In the genomic region with DNA sequence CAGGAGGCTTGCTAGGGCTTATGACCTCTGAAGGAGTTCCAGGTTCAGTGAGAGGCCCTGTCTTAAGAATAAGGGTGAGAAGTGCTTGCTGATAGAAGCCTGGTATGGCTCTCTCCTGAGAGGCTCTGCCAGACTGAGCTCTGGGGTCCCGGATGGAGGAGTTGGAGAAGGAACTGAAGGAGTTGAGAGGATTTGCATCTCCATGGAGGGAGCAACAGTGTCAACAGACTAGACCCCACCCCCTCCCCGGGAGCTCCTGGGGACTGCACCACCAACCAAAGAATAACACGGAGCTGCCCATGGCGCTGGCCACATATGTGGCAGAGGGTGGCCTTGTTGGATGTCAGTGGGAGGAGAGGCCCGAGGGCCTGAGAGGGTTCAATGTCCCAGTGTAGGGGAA, we compare ENCODE assay signal across 18 mouse cellular contexts.
"Had no signal": no experiment of that assay in that cellular context is flagged by ENCODE, and none has a peak within 500 bp of the region (broad histone marks: within the 10 kb centered on the region; RNA-seq: fewer than 3 reads in every experiment).

No protein-coding gene starts in this region.

- H3K27ac ChIP-seq: liver, embryonic 15.5 days; macrophage; midbrain, embryonic 13.5 days; midbrain, embryonic 15.5 days; neural tube, embryonic 12.5 days; stomach, embryonic 15.5 days; stomach, postnatal 0 days had no signal

- DNase-seq: liver, postnatal 0 days; lung, adult 2 months; lung, postnatal 14 days; lung, postnatal 36 days; right cerebral cortex, postnatal 14 days; thymus, adult 2 months; thymus, postnatal 25 days; thymus, postnatal 4 days had no signal

- ATAC-seq: liver, postnatal 0 days; lung, postnatal 0 days; midbrain, embryonic 13.5 days; midbrain, embryonic 15.5 days had no signal

- H3K27me3 ChIP-seq: liver, embryonic 15.5 days; lung, embryonic 15.5 days; megakaryocyte, embryonic 14.5 days; midbrain, embryonic 13.5 days; midbrain, embryonic 15.5 days; neural tube, embryonic 12.5 days; stomach, embryonic 15.5 days had no signal

- H3K4me2 ChIP-seq: liver, embryonic 15.5 days; lung, embryonic 15.5 days; midbrain, embryonic 13.5 days; midbrain, embryonic 15.5 days; neural tube, embryonic 12.5 days; stomach, embryonic 15.5 days had no signal

- H3K36me3 ChIP-seq: lung, embryonic 15.5 days; midbrain, embryonic 15.5 days; neural tube, embryonic 12.5 days; stomach, embryonic 15.5 days had no signal

- H3K9ac ChIP-seq: liver, embryonic 15.5 days; liver, postnatal 0 days; lung, embryonic 15.5 days; midbrain, embryonic 13.5 days; midbrain, embryonic 15.5 days; neural tube, embryonic 12.5 days; stomach, embryonic 15.5 days had no signal

- H3K4me1 ChIP-seq: midbrain, embryonic 13.5 days; midbrain, embryonic 15.5 days; neural tube, embryonic 12.5 days had no signal

- H3K9me3 ChIP-seq: liver, embryonic 15.5 days; lung, embryonic 15.5 days; megakaryocyte, embryonic 14.5 days; midbrain, embryonic 13.5 days; midbrain, embryonic 15.5 days; neural tube, embryonic 12.5 days; stomach, embryonic 15.5 days had no signal

- H3K4me3 ChIP-seq: liver, embryonic 15.5 days; lung, embryonic 15.5 days; megakaryocyte, embryonic 14.5 days; midbrain, embryonic 13.5 days; midbrain, embryonic 15.5 days; neural tube, embryonic 12.5 days; stomach, embryonic 15.5 days had no signal
